Mouse (Mus musculus) megakaryocyte, adult 5-6 weeks (primary cell): ENCODE measurements around the gene Gabra4. TPM values are rescaled to one million over a fixed set of nuclear protein-coding genes. Genes with fewer than 3 reads are reported as not detected.
A peak's percentile ranks its signal among the peaks of the same experiment; 100 is the strongest.

Source experiments
- ATAC-seq: 2 replicates; pipeline ENCODE4 v1.8.0; 2016; ENCODE audit warnings: mild to moderate bottlenecking, inconsistent platforms; ENCODE audit not compliant: poor library complexity, severe bottlenecking
- total RNA-seq, 2 experiments: library from RNA; stranded (forward) in 1 of 2; stranded (reverse) in 1 of 2; fragments of 153-499, 151-499 nt in 1 of 2; fragments of 221-1000, 200-1000 nt in 1 of 2; gene quantifications; 2 replicates each; pipeline versions ENCODE4 v1.2.3 to v1.2.4; 2015 to 2017

Gene Gabra4
- total RNA-seq (2015) (not detected in 2 replicates), total RNA-seq (2017) (not detected in 2 replicates)

GRCm38 (mm10) chr5:71658115-71658497 is at the start of gene Gabra4:
Gene Gabra4, minus strand, starts transcription at chr5:71658308.
- no peak for ATAC-seq

GRCm38 (mm10) chr5:71701273-71701614 is 43.1 kb upstream of the Gabra4 start:
- ATAC-seq = no peak

GRCm38 (mm10) chr5:71700468-71701272 is 42.6 kb upstream of the Gabra4 start:
- no peak for ATAC-seq

- no peak for ATAC-seq
These were observed 41.8 kb upstream of the Gabra4 start for GRCm38 (mm10) chr5:71699696-71700467.

GRCm38 (mm10) chr5:71665593-71665992 is 7.5 kb upstream of the Gabra4 start:
- ATAC-seq = no peak

GRCm38 (mm10) chr5:71657482-71658114 is 510 bp downstream of the Gabra4 start, which contains the start of gene Gabrb1:
Gene Gabrb1, plus strand, starts transcription at chr5:71658113.
- ATAC-seq = 0 out of 2 replicates have a peak, but pooled peaks have one; percentile 27

GRCm38 (mm10) chr5:71656771-71657170 is 1.3 kb downstream of the Gabra4 start:
- no peak for ATAC-seq

- ATAC-seq = no peak
These were observed 4.1 kb downstream of the Gabra4 start for GRCm38 (mm10) chr5:71654056-71654455.

- no peak for ATAC-seq
These were observed 10.0 kb downstream of the Gabra4 start for GRCm38 (mm10) chr5:71648108-71648507.

- ATAC-seq = no peak
These were observed 18.3 kb downstream of the Gabra4 start for GRCm38 (mm10) chr5:71639804-71640203.

GRCm38 (mm10) chr5:71627820-71628219 is 30.3 kb downstream of the Gabra4 start:
- ATAC-seq = no peak

- ATAC-seq = no peak
These were observed 41.4 kb downstream of the Gabra4 start for GRCm38 (mm10) chr5:71616734-71617133.

GRCm38 (mm10) chr5:71614311-71614710 is 43.8 kb downstream of the Gabra4 start:
- no peak for ATAC-seq

- no peak for ATAC-seq
These were observed 49.4 kb downstream of the Gabra4 start for GRCm38 (mm10) chr5:71608735-71609134.

- ATAC-seq = no peak
These were observed 51.2 kb downstream of the Gabra4 start for GRCm38 (mm10) chr5:71606907-71607306.

- no peak for ATAC-seq
These were observed 53.9 kb downstream of the Gabra4 start for GRCm38 (mm10) chr5:71604128-71604690.

GRCm38 (mm10) chr5:71595321-71595720 is 62.8 kb downstream of the Gabra4 start:
- no peak for ATAC-seq

- ATAC-seq = no peak
These were observed 64.3 kb downstream of the Gabra4 start for GRCm38 (mm10) chr5:71593745-71594255.

- ATAC-seq = no peak
These were observed 86.4 kb downstream of the Gabra4 start for GRCm38 (mm10) chr5:71571646-71572237.

- ATAC-seq = no peak
These were observed 110.0 kb downstream of the Gabra4 start, which contains the start of gene Cox7b2 for GRCm38 (mm10) chr5:71548079-71548478. Gene Cox7b2, minus strand, starts transcription at chr5:71548205.
